Mouse (Mus musculus) spleen, postnatal 0 days (tissue): ENCODE measurements around the gene Olfr1215. TPM values are rescaled to one million over a fixed set of nuclear protein-coding genes. Genes with fewer than 3 reads are reported as not detected.

Experiments used
- polyA plus RNA-seq: library from polyadenylated mRNA; unstranded; fragments of >200 nt; fragmentation: Nextera tagmentation; extraction: Ambion mirVana; gene quantifications from 2 replicates; pipeline ENCODE4 v1.2.1, GENCODE M21; 2015

Gene Olfr1215
- not detected in 2 replicates for polyA plus RNA-seq

GRCm38 (mm10) chr2:89006873-89007272 is at the start of gene Olfr1215:
TSS of gene Olfr1215 (minus strand) at chr2:89006973.

GRCm38 (mm10) chr2:89031965-89032364 is 25.2 kb upstream of the Olfr1215 start, which contains the start of gene Olfr1217:
TSS of gene Olfr1217 (minus strand) at chr2:89032065.

GRCm38 (mm10) chr2:89018240-89018639 is 11.5 kb upstream of the Olfr1215 start, which contains the start of gene Olfr1216:
TSS of gene Olfr1216 (minus strand) at chr2:89018340.

GRCm38 (mm10) chr2:88992553-88992952 is 14.2 kb downstream of the Olfr1215 start, which contains the start of gene Olfr1214:
TSS of gene Olfr1214 (minus strand) at chr2:88992653.

GRCm38 (mm10) chr2:88980181-88980580 is 26.6 kb downstream of the Olfr1215 start, which contains the start of gene Gm13762:
TSS of gene Gm13762 (minus strand) at chr2:88980281.

GRCm38 (mm10) chr2:88953669-88954068 is 53.1 kb downstream of the Olfr1215 start, which contains the start of gene Olfr1212:
TSS of gene Olfr1212 (plus strand) at chr2:88953969.

Other genes starting within 250 kb of the Olfr1215 start
- not detected in 2 replicates for gene Olfr1199, start 246.5 kb downstream of the Olfr1215 start, polyA plus RNA-seq
- gene Olfr1200, start 236.5 kb downstream of the Olfr1215 start, polyA plus RNA-seq: not detected in 2 replicates
- gene Olfr1201, start 213.9 kb downstream of the Olfr1215 start, polyA plus RNA-seq: not detected in 2 replicates
- not detected in 2 replicates for gene Olfr1202, start 192.5 kb downstream of the Olfr1215 start, polyA plus RNA-seq
- gene Olfr1205, start 177.2 kb downstream of the Olfr1215 start, polyA plus RNA-seq: not detected in 2 replicates
- gene Olfr1204, start 157.7 kb downstream of the Olfr1215 start, polyA plus RNA-seq: not detected in 2 replicates
- gene Olfr1206, start 143.7 kb downstream of the Olfr1215 start, polyA plus RNA-seq: not detected in 2 replicates
- not detected in 2 replicates for gene Olfr1208, start 104.7 kb downstream of the Olfr1215 start, polyA plus RNA-seq
- not detected in 2 replicates for gene Olfr1209, start 91.8 kb downstream of the Olfr1215 start, polyA plus RNA-seq
- not detected in 2 replicates for gene Olfr1211, start 68.9 kb downstream of the Olfr1215 start, polyA plus RNA-seq
- gene Olfr1212, start 53.0 kb downstream of the Olfr1215 start, polyA plus RNA-seq: not detected in 2 replicates
- not detected in 2 replicates for gene Gm13762, start 26.7 kb downstream of the Olfr1215 start, polyA plus RNA-seq
- gene Olfr1214, start 14.3 kb downstream of the Olfr1215 start, polyA plus RNA-seq: not detected in 2 replicates
- not detected in 2 replicates for gene Olfr1216, start 11.4 kb upstream of the Olfr1215 start, polyA plus RNA-seq
- not detected in 2 replicates for gene Olfr1217, start 25.1 kb upstream of the Olfr1215 start, polyA plus RNA-seq
- not detected in 2 replicates for gene Olfr1218, start 54.2 kb upstream of the Olfr1215 start, polyA plus RNA-seq
- gene Olfr1219, start 76.5 kb upstream of the Olfr1215 start, polyA plus RNA-seq: not detected in 2 replicates
- not detected in 2 replicates for gene Olfr1220, start 99.9 kb upstream of the Olfr1215 start, polyA plus RNA-seq
- gene Olfr1221, start 110.3 kb upstream of the Olfr1215 start, polyA plus RNA-seq: not detected in 2 replicates
- gene Olfr1222, start 126.1 kb upstream of the Olfr1215 start, polyA plus RNA-seq: not detected in 2 replicates
- gene Olfr1223, start 144.6 kb upstream of the Olfr1215 start, polyA plus RNA-seq: not detected in 2 replicates
- not detected in 2 replicates for gene Olfr1224-ps1, start 157.1 kb upstream of the Olfr1215 start, polyA plus RNA-seq
- gene Olfr1225, start 167.7 kb upstream of the Olfr1215 start, polyA plus RNA-seq: not detected in 2 replicates
- gene Olfr1226, start 193.1 kb upstream of the Olfr1215 start, polyA plus RNA-seq: not detected in 2 replicates
- not detected in 2 replicates for gene Olfr1228, start 247.1 kb upstream of the Olfr1215 start, polyA plus RNA-seq